Mouse (Mus musculus): ENCODE results near the gene Olfr93.
"Not testable (repeated sequence)": the region's sequence is repeated elsewhere in the genome, so short reads cannot be mapped to it uniquely, and the experiment has no call there.

The Olfr93 gene

DNA sequence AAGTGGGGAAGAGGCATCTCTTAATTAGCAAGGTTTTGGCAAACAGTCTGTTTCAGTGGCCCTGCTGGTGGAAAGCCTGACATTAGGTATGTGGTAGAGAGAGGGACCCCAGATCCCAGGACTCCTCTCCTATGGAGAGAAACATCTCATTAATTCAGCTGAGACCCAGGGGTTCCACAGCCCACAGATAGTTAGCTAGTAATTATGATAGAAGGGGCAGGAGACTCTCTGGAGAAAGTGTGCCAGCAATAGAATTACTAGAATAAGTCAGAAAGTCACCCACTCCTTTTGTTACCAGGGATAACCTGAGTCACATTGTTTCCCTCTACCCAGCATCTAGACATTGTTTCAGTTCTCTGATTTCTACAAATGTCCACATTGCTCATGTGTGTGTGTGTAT, at the start of gene Olfr93:
Gene Olfr93, minus strand, starts transcription at position 101 of the 400 bp plus-strand sequence.
- DNase-seq (ENCODE audit: low spot score in 2 of 2): no peak

DNA sequence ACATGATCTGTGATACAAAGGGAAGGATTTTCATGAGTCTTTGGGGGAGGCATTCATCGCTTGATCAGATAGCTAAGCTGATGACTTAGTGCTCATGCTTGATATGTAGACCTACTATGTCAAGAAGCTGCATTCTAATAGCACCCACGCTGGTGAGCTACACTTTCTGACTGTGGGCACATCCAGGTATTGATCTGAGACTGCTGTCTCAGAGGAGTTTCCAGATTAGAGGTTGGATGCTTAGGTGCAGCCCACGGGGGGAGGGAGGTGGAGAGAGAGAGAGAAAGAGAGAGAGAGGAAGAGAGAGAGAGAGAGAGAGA, 42.6 kb upstream of the Olfr93 start:
- DNase-seq (ENCODE audit: low spot score in 2 of 2): no peak

DNA sequence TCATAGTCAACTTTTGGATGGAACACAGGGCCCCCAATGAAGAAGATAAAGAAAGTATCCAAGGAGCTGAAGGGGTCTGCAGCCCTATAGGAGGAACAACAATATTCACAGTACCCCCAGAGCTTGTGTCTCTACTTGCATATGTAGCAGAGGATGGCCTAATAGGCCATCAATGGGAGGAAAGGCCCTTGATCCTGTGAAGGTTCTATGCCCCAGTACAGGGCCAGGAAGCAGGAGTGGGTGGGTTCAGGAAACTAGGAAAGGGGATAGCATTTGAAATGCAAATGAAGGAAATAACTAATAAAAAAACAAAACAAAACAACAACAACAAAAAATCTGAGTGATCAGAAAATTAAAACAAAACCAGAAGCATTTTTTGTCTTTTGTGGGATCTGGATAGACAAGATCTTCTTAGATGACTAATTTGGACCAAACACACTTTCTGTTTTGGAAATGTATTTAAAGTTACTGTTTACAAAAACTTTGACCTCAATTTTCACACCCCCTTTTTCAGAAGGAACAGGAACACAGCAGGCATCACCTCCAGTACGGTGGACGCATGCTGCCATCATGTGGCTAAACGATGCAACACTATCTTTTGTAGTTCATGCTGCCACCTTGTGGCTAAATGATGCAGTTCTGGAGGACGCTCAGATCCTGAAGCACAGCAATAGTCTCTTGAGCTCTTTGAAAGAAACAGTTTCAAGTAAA, 42.1 kb upstream of the Olfr93 start:
- DNase-seq (ENCODE audit: low spot score in 2 of 2): peak; percentile 56 to 71

DNA sequence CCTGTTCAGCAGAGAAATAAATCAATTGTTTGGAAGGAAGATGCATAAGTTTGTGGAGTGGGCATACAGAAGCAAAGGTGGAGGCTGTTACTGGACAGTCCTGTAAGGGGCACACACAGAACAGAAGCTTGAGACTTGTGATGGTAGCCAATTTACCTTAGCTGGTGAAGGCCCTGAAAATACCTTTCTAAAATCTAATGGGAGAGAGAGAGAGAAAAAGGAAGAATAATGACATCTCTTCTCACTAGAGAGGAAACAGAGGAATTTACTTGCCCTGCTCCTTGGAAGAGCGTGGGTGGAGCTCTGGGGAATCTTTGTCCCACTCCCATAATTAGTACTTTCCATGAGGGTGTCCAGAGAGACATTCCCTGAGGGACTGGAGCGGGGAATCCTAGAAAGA, 39.6 kb upstream of the Olfr93 start, which contains the start of gene Olfr94:
Gene Olfr94, minus strand, starts transcription at position 101 of the 400 bp plus-strand sequence.
- DNase-seq (ENCODE audit: low spot score in 2 of 2): no peak

DNA sequence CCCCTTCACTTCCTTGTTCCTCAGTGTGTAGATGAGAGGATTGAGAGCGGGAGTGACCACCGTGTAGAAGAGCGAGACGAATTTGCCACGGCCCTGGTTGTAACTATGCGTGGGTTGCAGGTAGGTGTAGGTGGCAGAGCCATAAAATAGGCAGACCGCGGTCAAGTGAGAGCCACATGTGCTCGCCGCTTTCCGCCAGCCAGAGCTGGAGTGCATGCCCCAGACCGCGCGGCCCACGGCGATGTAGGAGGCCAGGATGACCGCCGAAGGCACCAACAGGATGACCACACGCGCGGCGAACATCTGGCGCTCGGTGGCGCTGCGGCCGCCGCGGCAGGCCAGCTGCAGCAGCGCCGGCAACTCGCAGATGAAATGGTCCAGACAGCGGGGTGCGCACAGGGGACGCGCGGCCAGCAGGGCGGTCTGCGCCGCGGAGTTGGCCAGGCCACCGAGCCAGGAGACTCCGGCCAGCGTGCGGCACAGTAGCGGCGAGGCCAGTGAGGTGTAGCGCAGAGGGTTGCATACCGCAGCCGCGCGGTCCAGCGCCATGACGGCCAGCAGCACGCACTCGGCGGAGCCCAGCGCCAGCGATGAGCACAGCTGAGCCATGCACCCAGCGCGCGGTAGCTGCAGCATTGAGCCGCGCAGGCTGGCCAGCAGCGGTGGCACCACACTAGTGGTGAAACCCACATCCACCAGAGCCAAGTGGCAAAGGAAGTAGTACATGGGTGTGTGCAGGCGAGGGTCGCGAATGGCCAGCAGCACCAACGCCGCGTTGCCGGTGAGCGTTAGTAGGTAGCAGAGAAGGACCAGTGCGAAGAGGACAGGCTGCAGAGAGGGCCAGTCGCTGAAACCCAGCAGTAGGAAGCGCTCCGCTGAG, 35.8 kb upstream of the Olfr93 start:
- DNase-seq (ENCODE audit: low spot score in 2 of 2): peak in 1 of 2 experiments; percentile 21

DNA sequence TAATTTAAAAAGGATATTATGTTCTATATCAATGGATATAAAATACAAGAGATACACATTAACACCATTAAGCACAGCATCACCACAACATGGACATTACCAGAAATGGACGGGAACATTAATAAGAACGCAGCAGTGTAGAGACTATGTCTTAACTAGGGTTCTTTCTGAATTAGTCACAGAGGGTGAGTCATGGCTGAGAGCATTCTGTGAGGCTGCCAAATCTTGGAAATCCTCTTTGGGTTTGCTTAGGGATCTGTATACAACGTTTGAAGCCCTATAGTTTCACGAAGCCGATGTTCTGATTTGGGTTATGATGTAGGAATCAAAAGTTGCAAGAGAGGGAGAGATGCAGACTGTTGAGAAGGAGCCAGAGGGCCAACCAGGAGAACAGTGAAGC, 33.5 kb upstream of the Olfr93 start:
- DNase-seq (ENCODE audit: low spot score in 2 of 2): no peak

DNA sequence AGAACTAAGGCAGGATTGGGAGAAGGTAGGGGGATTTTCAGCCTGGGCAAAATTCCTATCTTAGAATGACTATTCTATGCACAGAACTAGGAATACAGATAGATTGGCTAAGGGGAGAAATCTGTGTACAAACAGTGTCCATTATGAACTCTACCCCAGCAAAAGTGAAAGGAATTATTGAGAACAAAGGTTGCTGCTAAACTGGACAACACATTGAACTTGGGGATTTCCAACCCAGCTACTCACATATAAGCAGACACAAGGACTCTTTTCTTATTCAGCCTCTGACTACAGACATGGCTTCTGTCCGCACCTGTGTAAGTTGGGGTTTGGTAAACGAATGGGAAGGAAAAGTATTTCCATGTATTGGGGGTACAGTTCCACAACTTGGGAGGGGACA, 32.4 kb upstream of the Olfr93 start, which contains the start of gene Ubd:
Gene Ubd, plus strand, starts transcription at position 237 of the 400 bp plus-strand sequence.
- DNase-seq (ENCODE audit: low spot score in 2 of 2): no peak

DNA sequence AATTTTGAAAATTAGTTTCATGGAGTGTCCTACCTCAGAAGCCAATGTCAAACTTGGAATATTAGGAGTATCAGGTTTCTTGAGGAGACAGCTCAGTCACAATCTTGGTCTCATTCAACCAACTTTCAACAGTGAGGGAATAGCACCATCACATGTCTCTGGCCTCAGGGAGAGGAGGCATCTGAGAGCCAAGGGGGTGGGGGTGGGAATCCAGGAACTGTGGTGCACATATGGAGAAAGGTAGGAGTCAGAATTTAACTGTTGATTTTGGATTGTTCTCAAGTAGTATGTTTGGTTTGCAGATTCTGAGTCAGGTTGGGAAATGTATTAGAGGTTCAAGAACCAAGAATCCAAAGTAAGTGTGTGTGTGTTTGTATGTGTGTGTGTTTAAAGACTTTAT, 31.7 kb upstream of the Olfr93 start:
- no peak for DNase-seq (ENCODE audit: low spot score in 2 of 2)

DNA sequence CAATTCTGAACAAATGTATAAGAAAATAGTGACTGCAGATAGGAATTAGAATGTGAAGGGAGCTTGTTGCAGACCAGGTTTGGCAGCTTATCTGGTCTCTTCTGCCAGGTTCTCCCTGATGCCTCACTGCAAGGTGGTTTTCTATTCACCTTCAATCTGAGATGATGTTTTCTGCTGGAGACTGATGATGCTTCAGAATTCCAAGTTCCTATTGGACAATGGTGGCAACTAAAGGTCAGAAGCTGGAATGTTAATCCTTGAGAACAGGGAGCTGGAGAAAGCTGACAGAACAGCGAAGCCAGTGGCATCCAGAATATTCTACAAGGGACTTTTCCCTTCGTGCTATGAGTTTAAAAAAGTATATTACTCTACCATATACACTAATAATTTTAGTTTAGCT, 29.4 kb upstream of the Olfr93 start:
- DNase-seq (ENCODE audit: low spot score in 2 of 2): no peak

DNA sequence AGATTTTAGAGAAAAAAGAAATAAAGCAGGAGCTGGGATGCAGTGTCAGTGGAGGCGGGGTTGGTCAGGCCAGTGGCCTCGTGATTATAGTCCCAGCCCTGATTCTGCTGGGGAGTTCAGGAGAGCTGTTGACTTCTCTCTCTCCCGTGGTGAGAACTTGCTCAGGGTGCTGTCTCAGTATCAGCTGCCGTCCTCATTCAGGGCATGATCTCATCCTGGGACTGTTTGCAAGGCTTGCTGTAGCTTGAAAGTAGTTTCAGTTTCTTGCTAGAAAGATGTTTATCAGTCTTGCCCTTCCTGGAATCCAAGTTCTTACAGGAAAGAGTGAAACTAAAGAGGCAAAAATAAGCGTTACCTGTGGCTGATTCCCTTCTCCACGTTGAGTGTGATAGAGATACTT, 24.2 kb upstream of the Olfr93 start:
- no peak for DNase-seq (ENCODE audit: low spot score in 2 of 2)

DNA sequence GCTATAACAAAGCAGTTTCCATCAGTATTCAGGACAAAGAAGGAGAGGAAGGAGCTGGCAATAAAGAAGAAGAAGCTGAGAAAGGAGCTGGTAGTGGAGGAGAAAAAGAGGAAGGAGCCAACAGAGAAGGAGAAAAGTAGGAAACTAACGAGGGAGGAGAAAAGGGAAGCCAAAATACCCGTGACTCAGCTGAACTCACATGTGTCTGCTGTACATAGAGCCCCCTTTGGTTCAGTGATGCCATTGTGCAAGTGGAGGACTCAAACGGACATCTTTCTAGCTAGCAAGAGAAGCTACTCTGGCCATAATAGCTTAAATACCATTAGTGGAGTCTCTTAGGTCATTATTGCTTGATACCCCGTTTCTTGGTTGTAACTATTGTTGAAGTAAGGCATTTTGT, 29.9 kb downstream of the Olfr93 start:
- DNase-seq (ENCODE audit: low spot score in 2 of 2): not testable (repeated sequence)

DNA sequence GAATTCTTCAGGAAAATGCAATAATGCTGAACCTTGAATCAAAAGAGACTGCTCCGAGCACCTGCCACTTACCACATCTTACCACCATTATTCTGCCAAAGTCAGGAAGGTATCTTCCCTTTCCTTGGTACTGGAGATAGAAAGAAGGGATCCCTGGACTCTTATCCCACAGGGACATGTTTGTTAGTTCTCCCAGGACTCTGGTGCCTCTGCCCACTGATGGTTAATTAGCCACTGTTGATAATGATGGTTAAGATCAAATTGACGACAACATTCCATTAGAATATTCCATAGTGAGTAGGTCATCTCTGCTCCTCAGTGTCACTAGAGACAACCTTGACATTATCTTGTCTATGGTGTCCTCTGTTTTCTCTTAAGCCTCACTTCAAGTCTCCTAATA, 41.3 kb downstream of the Olfr93 start, which contains the start of gene Olfr92:
Gene Olfr92, minus strand, starts transcription at position 101 of the 400 bp plus-strand sequence.
- no peak for DNase-seq (ENCODE audit: low spot score in 2 of 2)

DNA sequence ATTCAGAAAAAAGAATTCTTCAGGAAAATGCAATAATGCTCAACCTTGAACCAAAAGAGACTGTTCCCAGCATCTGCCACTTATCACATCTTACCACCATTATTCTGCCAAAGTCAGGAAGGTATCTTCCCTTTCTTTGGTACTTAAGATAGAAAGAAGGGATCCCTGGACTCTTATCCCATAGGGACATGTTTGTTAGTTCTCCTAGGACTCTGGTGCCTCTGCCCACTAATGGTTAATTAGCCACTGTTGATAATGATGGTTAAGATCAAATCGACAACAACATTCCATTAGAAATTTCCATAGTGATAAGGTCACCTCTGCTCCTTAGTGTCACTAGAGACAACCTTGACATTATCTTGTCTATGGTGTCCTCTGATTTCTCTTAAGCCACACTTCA, 63.1 kb downstream of the Olfr93 start, which contains the start of gene Olfr91:
Gene Olfr91, minus strand, starts transcription at position 101 of the 400 bp plus-strand sequence.
- DNase-seq (ENCODE audit: low spot score in 2 of 2): no peak

DNA sequence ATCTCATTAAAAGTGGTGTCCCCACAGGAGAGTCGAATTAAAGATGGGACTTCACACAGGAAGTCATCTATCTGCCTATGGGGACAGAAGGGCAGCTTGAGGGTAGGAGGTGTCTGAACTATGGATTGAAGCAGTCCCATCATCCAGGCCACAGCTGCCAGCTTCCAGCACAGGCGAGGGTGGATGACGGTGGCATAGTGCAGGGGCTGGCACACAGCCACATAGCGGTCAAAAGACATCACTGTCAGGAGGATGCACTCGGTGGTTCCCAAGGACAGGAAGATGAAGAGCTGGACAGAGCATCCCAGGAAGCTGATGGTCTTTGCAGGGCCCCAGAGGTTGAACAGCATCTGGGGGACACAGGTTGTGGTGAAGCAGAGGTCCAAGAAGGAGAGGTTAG, 68.0 kb downstream of the Olfr93 start:
- no peak for DNase-seq (ENCODE audit: low spot score in 2 of 2)

DNA sequence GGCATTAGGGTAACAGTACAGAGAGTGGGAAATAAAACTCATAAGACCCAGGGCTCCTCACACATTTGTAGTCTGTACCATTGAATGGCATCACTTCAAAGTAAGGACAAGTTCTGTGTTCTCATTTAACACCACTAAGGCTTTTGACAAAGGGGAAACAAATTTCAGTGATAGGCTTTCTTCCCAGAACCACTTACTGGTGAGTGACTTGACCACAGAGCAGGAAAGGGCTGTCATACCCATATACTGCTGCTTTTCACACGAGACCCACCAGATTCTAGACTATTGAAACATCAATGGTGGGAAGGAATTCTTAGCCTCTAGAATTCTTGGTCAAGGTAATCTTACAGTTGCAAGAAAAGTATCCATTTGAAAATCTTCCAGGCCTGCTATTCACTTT, 69.1 kb downstream of the Olfr93 start:
- no peak for DNase-seq (ENCODE audit: low spot score in 2 of 2)

Measured in urinary bladder, postnatal 4 days (tissue).